Mouse (Mus musculus): Measurements from ENCODE around the gene Med14. TPM values are rescaled to one million over a fixed set of nuclear protein-coding genes. Genes with fewer than 3 reads are reported as not detected.

Med14 gene
- polyA plus RNA-seq (2014; fragmentation: Nextera tagmentation; extraction: Ambion mirVana), result 20.7 and 22.8 TPM in 2 replicates

DNA sequence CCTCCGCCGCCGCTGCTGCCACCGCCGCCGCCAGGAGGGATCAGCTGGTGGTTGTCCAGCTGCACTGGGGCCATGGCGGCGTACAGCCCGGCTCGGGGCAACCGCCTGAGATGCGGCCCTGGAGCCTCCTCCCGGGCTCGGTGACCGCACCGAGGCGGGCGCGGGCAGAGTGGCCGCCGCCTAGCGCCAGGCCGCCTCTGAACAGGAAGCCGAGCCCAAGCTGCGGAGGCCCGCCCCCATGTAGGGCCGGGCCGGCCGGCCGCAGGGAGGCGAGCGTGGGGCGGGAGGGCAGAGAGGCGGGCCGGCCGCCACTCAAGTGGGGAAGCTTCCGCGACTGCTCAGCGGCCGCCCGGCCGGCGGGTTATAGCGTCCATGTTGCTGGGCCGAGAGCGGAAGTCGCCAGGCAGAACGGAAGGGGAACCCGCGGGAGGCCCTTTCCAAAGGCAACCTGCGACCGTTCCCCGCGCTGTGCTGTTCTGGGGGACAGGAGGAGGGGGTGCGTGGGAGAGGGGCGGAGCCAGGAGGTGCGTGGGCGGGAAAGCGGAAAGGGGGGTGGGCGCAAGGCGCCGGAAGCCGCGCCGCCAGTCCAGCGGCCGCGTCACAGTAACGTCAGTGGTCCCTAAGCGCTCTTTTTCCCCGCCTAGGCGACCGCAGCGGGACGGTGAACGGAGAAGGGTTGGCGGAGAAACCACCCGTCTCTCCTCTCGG, at the start of gene Med14:
Gene Med14, minus strand, starts transcription at position 448 of the 708 bp plus-strand sequence.
- Histone ChIP-seq H3K27me3 (ENCODE audit: control insufficient read depth, insufficient read depth, low read length) (no peaks in the 10 kb centered on the region), H3K4me2 (replicated peaks; ENCODE audit: low read depth, low read length) (peak within 1 kb of the TSS; percentile 50), H3K4me3 (ENCODE audit: low read depth, low read length) (peak within 1 kb of the TSS; percentile 60), H3K9me3 (ENCODE audit: control insufficient read depth, low read depth, low read length) (no peaks in the 10 kb centered on the region), H3K36me3 (ENCODE audit: control insufficient read depth, insufficient read depth, low read length) (no peaks in the 10 kb centered on the region), H3K4me1 (ENCODE audit: control insufficient read depth, insufficient read depth, low read length) (no peaks in the 10 kb centered on the region), H3K9ac (replicated peaks; ENCODE audit: low read depth, low read length) (peak within 1 kb of the TSS; percentile 69), H3K27ac (ENCODE audit: low read length) (peak within 1 kb of the TSS; percentile 94)
- 11% methylated on average over 58 of the region's 79 CpGs for WGBS
- peak; percentile 97 for ATAC-seq (ENCODE audit: insufficient number of reproducible peaks, insufficient read depth, low FRiP score, low read depth)

DNA sequence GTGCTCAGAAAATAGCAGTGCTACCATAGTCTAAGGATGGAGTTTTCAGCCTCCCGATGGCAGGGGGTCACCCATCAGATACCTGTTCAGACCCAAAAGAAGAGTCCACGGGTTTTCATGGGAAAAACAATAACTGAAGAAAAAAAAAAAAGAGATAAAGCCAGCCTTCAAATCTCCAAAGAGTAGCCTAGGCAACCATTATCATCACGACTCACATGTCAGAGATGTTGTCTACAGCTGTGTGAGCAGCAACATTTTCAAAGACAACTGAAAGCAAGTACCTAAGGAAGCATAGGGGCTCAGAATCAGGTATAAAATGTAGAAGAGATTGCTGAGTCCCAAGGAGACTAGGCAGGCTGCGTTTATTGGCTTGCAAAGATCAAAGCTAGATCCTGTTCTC, 38.7 kb upstream of the Med14 start:
- ATAC-seq (ENCODE audit: insufficient number of reproducible peaks, insufficient read depth, low FRiP score, low read depth), result no peak
- H3K27ac ChIP-seq (ENCODE audit: low read length), result no peak overlapping the region
- H3K4me2 ChIP-seq (replicated peaks; ENCODE audit: low read depth, low read length), result no peak overlapping the region
- no peaks in the 10 kb centered on the region for H3K4me1 ChIP-seq (ENCODE audit: control insufficient read depth, insufficient read depth, low read length)
- 71% methylated on average over 4 of the region's 4 CpGs for WGBS
- H3K4me3 ChIP-seq (ENCODE audit: low read depth, low read length), result no peak overlapping the region
- no peaks in the 10 kb centered on the region for H3K27me3 ChIP-seq (ENCODE audit: control insufficient read depth, insufficient read depth, low read length)
- H3K36me3 ChIP-seq (ENCODE audit: control insufficient read depth, insufficient read depth, low read length), result no peaks in the 10 kb centered on the region
- no peaks in the 10 kb centered on the region for H3K9me3 ChIP-seq (ENCODE audit: control insufficient read depth, low read depth, low read length)
- H3K9ac ChIP-seq (replicated peaks; ENCODE audit: low read depth, low read length), result no peak overlapping the region

- Histone ChIP-seq H3K9ac (replicated peaks; ENCODE audit: low read depth, low read length) (no peak overlapping the region), H3K27ac (ENCODE audit: low read length) (no peak overlapping the region), H3K4me1 (ENCODE audit: control insufficient read depth, insufficient read depth, low read length) (no peaks in the 10 kb centered on the region), H3K9me3 (ENCODE audit: control insufficient read depth, low read depth, low read length) (no peaks in the 10 kb centered on the region), H3K36me3 (ENCODE audit: control insufficient read depth, insufficient read depth, low read length) (no peaks in the 10 kb centered on the region), H3K27me3 (ENCODE audit: control insufficient read depth, insufficient read depth, low read length) (no peaks in the 10 kb centered on the region), H3K4me2 (replicated peaks; ENCODE audit: low read depth, low read length) (no peak overlapping the region), H3K4me3 (ENCODE audit: low read depth, low read length) (no peak overlapping the region)
- ATAC-seq (ENCODE audit: insufficient number of reproducible peaks, insufficient read depth, low FRiP score, low read depth), result no peak
- WGBS, result 39% methylated on average over 2 of the region's 2 CpGs
These were observed 33.0 kb upstream of the Med14 start for GRCm38 (mm10) chrX:12794842-12795241.

- H3K36me3 ChIP-seq (ENCODE audit: control insufficient read depth, insufficient read depth, low read length), result no peaks in the 10 kb centered on the region
- no peak overlapping the region for H3K9ac ChIP-seq (replicated peaks; ENCODE audit: low read depth, low read length)
- WGBS, result 85% methylated on average over 4 of the region's 4 CpGs
- H3K27ac ChIP-seq (ENCODE audit: low read length), result no peak overlapping the region
- H3K27me3 ChIP-seq (ENCODE audit: control insufficient read depth, insufficient read depth, low read length), result no peaks in the 10 kb centered on the region
- H3K4me2 ChIP-seq (replicated peaks; ENCODE audit: low read depth, low read length), result no peak overlapping the region
- no peaks in the 10 kb centered on the region for H3K4me1 ChIP-seq (ENCODE audit: control insufficient read depth, insufficient read depth, low read length)
- ATAC-seq (ENCODE audit: insufficient number of reproducible peaks, insufficient read depth, low FRiP score, low read depth), result no peak
- H3K4me3 ChIP-seq (ENCODE audit: low read depth, low read length), result no peak overlapping the region
- no peaks in the 10 kb centered on the region for H3K9me3 ChIP-seq (ENCODE audit: control insufficient read depth, low read depth, low read length)
These were observed 29.9 kb upstream of the Med14 start for GRCm38 (mm10) chrX:12791674-12792340.

DNA sequence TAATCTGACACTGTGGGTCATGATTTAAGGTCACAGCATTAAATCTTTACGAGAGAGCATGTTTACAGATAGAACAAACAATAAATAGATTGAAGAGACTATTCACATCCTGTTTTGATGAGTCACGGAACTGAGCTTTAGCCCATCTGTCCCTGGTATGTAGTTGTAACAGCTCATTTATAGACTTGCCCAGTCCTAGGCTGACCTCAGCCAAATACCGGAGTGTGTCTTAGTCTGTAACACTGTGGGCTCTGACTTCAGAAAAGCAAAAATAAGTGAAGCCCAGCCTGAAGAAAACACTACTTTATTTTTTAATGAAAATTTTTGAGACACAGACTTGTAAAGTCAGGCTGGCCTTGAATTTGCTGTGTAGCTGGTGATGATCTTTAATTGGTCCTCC, 11.4 kb upstream of the Med14 start:
- Histone ChIP-seq H3K4me1 (ENCODE audit: control insufficient read depth, insufficient read depth, low read length) (no peaks in the 10 kb centered on the region), H3K9me3 (ENCODE audit: control insufficient read depth, low read depth, low read length) (no peaks in the 10 kb centered on the region), H3K9ac (replicated peaks; ENCODE audit: low read depth, low read length) (no peak overlapping the region), H3K4me2 (replicated peaks; ENCODE audit: low read depth, low read length) (no peak overlapping the region), H3K27me3 (ENCODE audit: control insufficient read depth, insufficient read depth, low read length) (no peaks in the 10 kb centered on the region), H3K36me3 (ENCODE audit: control insufficient read depth, insufficient read depth, low read length) (no peaks in the 10 kb centered on the region), H3K4me3 (ENCODE audit: low read depth, low read length) (no peak overlapping the region), H3K27ac (ENCODE audit: low read length) (no peak overlapping the region)
- WGBS, result 69% methylated on average over 3 of the region's 3 CpGs
- no peak for ATAC-seq (ENCODE audit: insufficient number of reproducible peaks, insufficient read depth, low FRiP score, low read depth)

DNA sequence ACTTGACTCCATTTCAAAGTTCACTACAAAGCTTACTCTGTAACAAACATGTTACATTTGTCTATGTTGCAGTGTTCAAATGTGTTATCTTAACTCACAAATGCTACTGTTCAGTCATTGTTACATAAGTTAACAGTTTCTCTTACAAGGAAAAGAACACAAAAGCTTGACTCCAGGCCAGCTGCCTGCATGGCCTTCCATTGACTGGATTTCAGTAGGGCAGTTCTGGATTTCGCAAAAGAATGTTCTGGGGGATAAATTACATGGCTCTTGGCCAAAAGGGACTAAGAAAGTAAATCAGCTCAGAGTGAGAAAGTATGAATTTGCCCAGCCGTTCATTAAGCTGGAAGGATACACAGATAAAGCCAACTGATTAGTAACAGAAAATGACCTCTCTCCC, 9.7 kb upstream of the Med14 start:
- H3K36me3 ChIP-seq (ENCODE audit: control insufficient read depth, insufficient read depth, low read length), result no peaks in the 10 kb centered on the region
- 29% methylated on average over 2 of the region's 2 CpGs for WGBS
- no peak overlapping the region for H3K27ac ChIP-seq (ENCODE audit: low read length)
- H3K9me3 ChIP-seq (ENCODE audit: control insufficient read depth, low read depth, low read length), result no peaks in the 10 kb centered on the region
- ATAC-seq (ENCODE audit: insufficient number of reproducible peaks, insufficient read depth, low FRiP score, low read depth), result no peak
- H3K9ac ChIP-seq (replicated peaks; ENCODE audit: low read depth, low read length), result no peak overlapping the region
- no peaks in the 10 kb centered on the region for H3K4me1 ChIP-seq (ENCODE audit: control insufficient read depth, insufficient read depth, low read length)
- no peaks in the 10 kb centered on the region for H3K27me3 ChIP-seq (ENCODE audit: control insufficient read depth, insufficient read depth, low read length)
- no peak overlapping the region for H3K4me3 ChIP-seq (ENCODE audit: low read depth, low read length)
- no peak overlapping the region for H3K4me2 ChIP-seq (replicated peaks; ENCODE audit: low read depth, low read length)

DNA sequence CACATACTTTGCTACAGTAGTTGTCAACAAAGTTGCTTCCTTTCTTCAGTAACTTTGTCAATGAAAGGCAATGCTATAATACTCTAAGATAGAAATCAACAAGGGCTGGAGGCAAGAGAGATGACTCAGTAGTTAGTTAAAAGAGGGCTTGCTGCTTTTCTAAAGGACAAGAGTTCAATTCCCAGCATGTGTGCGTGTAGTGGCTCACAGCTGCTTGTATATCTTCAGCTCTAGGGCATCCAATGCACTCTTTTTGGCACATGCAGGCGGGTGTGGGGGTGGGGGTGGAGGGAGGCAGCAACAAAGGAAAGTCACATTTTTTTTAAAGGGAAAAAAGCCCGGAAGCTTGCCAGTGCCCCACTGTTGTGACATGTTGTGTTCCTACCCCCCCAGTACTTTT, 6.7 kb upstream of the Med14 start:
- 73% methylated on average over 3 of the region's 3 CpGs for WGBS
- H3K9ac ChIP-seq (replicated peaks; ENCODE audit: low read depth, low read length), result no peak overlapping the region
- H3K9me3 ChIP-seq (ENCODE audit: control insufficient read depth, low read depth, low read length), result no peaks in the 10 kb centered on the region
- no peaks in the 10 kb centered on the region for H3K27me3 ChIP-seq (ENCODE audit: control insufficient read depth, insufficient read depth, low read length)
- ATAC-seq (ENCODE audit: insufficient number of reproducible peaks, insufficient read depth, low FRiP score, low read depth), result no peak
- H3K36me3 ChIP-seq (ENCODE audit: control insufficient read depth, insufficient read depth, low read length), result no peaks in the 10 kb centered on the region
- no peak overlapping the region for H3K27ac ChIP-seq (ENCODE audit: low read length)
- H3K4me3 ChIP-seq (ENCODE audit: low read depth, low read length), result no peak overlapping the region
- no peaks in the 10 kb centered on the region for H3K4me1 ChIP-seq (ENCODE audit: control insufficient read depth, insufficient read depth, low read length)
- H3K4me2 ChIP-seq (replicated peaks; ENCODE audit: low read depth, low read length), result no peak overlapping the region

GRCm38 (mm10) chrX:12766846-12767564, 5.1 kb upstream of the Med14 start:
- no peak overlapping the region for H3K4me2 ChIP-seq (replicated peaks; ENCODE audit: low read depth, low read length)
- H3K27me3 ChIP-seq (ENCODE audit: control insufficient read depth, insufficient read depth, low read length), result no peaks in the 10 kb centered on the region
- H3K27ac ChIP-seq (ENCODE audit: low read length), result no peak overlapping the region
- H3K9me3 ChIP-seq (ENCODE audit: control insufficient read depth, low read depth, low read length), result no peaks in the 10 kb centered on the region
- H3K4me1 ChIP-seq (ENCODE audit: control insufficient read depth, insufficient read depth, low read length), result no peaks in the 10 kb centered on the region
- H3K4me3 ChIP-seq (ENCODE audit: low read depth, low read length), result no peak overlapping the region
- H3K9ac ChIP-seq (replicated peaks; ENCODE audit: low read depth, low read length), result no peak overlapping the region
- ATAC-seq (ENCODE audit: insufficient number of reproducible peaks, insufficient read depth, low FRiP score, low read depth), result no peak
- WGBS, result 58% methylated on average over 4 of the region's 4 CpGs
- no peaks in the 10 kb centered on the region for H3K36me3 ChIP-seq (ENCODE audit: control insufficient read depth, insufficient read depth, low read length)
